Mouse (Mus musculus) neural tube, embryonic 11.5 days (tissue): ENCODE data around the gene Olfr824. TPM values are rescaled to one million over a fixed set of nuclear protein-coding genes. Genes with fewer than 3 reads are reported as not detected.

Experiments
- ATAC-seq: fragments of 200-750 bp; cut with Nextera tagmentation; 2 replicates; pipeline ENCODE4 v1.8.0; 2017; ENCODE audit warnings: moderate number of reproducible peaks, mild to moderate bottlenecking, moderate TSS enrichment, moderate library complexity; ENCODE audit not compliant: insufficient read depth, low FRiP score, low TSS enrichment
- DNase-seq: peaks from one replicate; pipeline ENCODE4 v3.0.0-alpha.2; 2015; ENCODE audit warnings: low spot score
- H3K27ac ChIP-seq: fragments of 300-500 bp; sonication (generic); 2 replicates; pipeline ENCODE4 v1.5.1; 2014; ENCODE audit warnings: low read depth, mild to moderate bottlenecking, low read length
- H3K27me3 ChIP-seq: fragments of 300-500 bp; sonication (generic); 2 replicates; pipeline ENCODE4 v1.6.1; 2014; ENCODE audit warnings: mild to moderate bottlenecking, low read length, mixed read lengths; ENCODE audit not compliant: control insufficient read depth, insufficient read depth
- H3K36me3 ChIP-seq: fragments of 300-500 bp; sonication (generic); 2 replicates; pipeline ENCODE4 v1.6.1; 2014; ENCODE audit warnings: mild to moderate bottlenecking, low read length, moderate library complexity, mixed read lengths; ENCODE audit not compliant: control insufficient read depth, insufficient read depth
- H3K4me1 ChIP-seq: fragments of 300-500 bp; sonication (generic); 2 replicates; pipeline ENCODE4 v1.6.1; 2014; ENCODE audit warnings: low read length, mixed read lengths; ENCODE audit not compliant: control insufficient read depth, insufficient read depth
- H3K4me2 ChIP-seq: fragments of 300-500 bp; sonication (generic); 2 replicates; pipeline ENCODE4 v1.6.1; 2014; ENCODE audit warnings: low read depth, mild to moderate bottlenecking, moderate library complexity
- H3K4me3 ChIP-seq: fragments of 300-500 bp; sonication (generic); 2 replicates; pipeline ENCODE4 v1.5.1; 2014; ENCODE audit warnings: low read depth, low read length
- H3K9ac ChIP-seq: fragments of 300-500 bp; sonication (generic); 2 replicates; pipeline ENCODE4 v1.6.1; 2014; ENCODE audit warnings: mild to moderate bottlenecking, low read length
- H3K9me3 ChIP-seq: fragments of 300-500 bp; sonication (generic); 2 replicates; pipeline ENCODE4 v1.6.1; 2016; ENCODE audit warnings: low read length; ENCODE audit not compliant: control insufficient read depth
- WGBS: fragments of 180-500 bp; shearing (Covaris S2); extraction: QIAGEN DNeasy Blood & Tissue Kit; methylation state at CpG from one replicate; pipeline ENCODE4 v1.1.7; 2014; 5-methylcytosine and 5-hydroxymethylcytosine counted together
- polyA plus RNA-seq: library from polyadenylated mRNA; unstranded; fragments of >200 nt; fragmentation: Nextera tagmentation; extraction: Ambion mirVana; gene quantifications from 2 replicates; pipeline ENCODE4 v1.2.1, GENCODE M21; 2014

The Olfr824 gene
- polyA plus RNA-seq, 1 experiment from 2014 or later: not detected

DNA sequence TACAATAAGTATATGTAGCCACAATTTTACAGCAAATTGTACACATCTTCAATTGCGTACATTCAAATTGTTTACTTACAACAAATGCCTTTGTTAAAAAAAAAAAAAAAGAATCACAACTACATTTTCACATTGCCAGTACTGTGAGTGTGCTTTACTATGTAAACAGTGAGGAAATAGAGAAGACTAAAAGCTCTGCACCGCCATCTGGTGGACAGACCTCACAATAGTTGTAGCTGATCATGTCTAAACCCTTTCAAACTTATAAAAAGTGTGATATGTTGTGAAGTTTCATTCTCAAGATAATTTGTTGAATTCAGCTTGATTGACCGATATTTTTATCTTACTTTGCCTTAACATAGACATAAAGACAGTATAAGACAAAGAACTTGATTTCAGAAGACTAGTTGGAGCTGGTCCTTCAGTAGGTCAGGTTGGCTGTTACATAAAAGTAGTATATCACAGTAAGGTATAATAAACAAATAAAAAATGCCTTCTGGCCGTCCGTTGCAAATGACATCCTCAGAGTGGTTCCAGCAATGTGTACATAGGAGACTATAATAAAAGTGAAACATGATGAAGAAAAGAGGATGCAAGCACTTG is 36.9 kb downstream of the Olfr824 start:
- H3K4me3 ChIP-seq: no peak overlapping the region
- H3K27ac ChIP-seq: no peak overlapping the region
- no peaks in the 10 kb centered on the region for H3K9me3 ChIP-seq
- no peak overlapping the region for H3K9ac ChIP-seq
- no peak overlapping the region for H3K4me2 ChIP-seq
- no peaks in the 10 kb centered on the region for H3K27me3 ChIP-seq
- no peaks in the 10 kb centered on the region for H3K4me1 ChIP-seq
- no peaks in the 10 kb centered on the region for H3K36me3 ChIP-seq
- DNase-seq: peak; percentile 66
- WGBS: 18% methylated on average over 5 of the region's 5 CpGs
- ATAC-seq: peak; percentile 70; the same call in 1 of the 2 replicates

Other genes starting within 250 kb of the Olfr824 start
- not detected in 2 replicates for gene Olfr815, start 224.1 kb downstream of the Olfr824 start, polyA plus RNA-seq
- gene Olfr816, start 214.4 kb downstream of the Olfr824 start, polyA plus RNA-seq: not detected in 2 replicates
- gene Olfr818, start 180.9 kb downstream of the Olfr824 start, polyA plus RNA-seq: not detected in 2 replicates
- gene Olfr819, start 162.7 kb downstream of the Olfr824 start, polyA plus RNA-seq: not detected in 2 replicates
- gene Olfr247, start 153.9 kb downstream of the Olfr824 start, polyA plus RNA-seq: not detected in 2 replicates
- gene Gm10310, start 144.9 kb downstream of the Olfr824 start, polyA plus RNA-seq: not detected in 2 replicates
- gene Olfr820, start 117.4 kb downstream of the Olfr824 start, polyA plus RNA-seq: not detected in 2 replicates
- gene Olfr821, start 99.7 kb downstream of the Olfr824 start, polyA plus RNA-seq: not detected in 2 replicates
- not detected in 2 replicates for gene Olfr822, start 58.8 kb downstream of the Olfr824 start, polyA plus RNA-seq
- gene Olfr823, start 14.6 kb downstream of the Olfr824 start, polyA plus RNA-seq: not detected in 2 replicates
- not detected in 2 replicates for gene Olfr825, start 36.8 kb upstream of the Olfr824 start, polyA plus RNA-seq
- gene Olfr826, start 54.2 kb upstream of the Olfr824 start, polyA plus RNA-seq: not detected in 2 replicates
- gene Olfr827, start 84.4 kb upstream of the Olfr824 start, polyA plus RNA-seq: not detected in 2 replicates
- gene Neurod4, start 150.2 kb upstream of the Olfr824 start, polyA plus RNA-seq: 52.7 and 59.2 TPM in 2 replicates
- gene Tespa1, start 192.9 kb upstream of the Olfr824 start, polyA plus RNA-seq: 0.28 and 0.41 TPM in 2 replicates